Mouse (Mus musculus) midbrain, embryonic 16.5 days (tissue): Measurements from ENCODE around the gene Ak3. TPM values are rescaled to one million over a fixed set of nuclear protein-coding genes. Genes with fewer than 3 reads are reported as not detected.
"Not testable (repeated sequence)": the region's sequence is repeated elsewhere in the genome, so short reads cannot be mapped to it uniquely, and the experiment has no call there.

Experiments used
- ATAC-seq: fragments of 200-750 bp; cut with Nextera tagmentation; 2 replicates; pipeline ENCODE4 v1.8.0; 2017; ENCODE audit warnings: moderate TSS enrichment
- H3K27ac ChIP-seq: fragments of 300-500 bp; sonication (generic); 2 replicates; pipeline ENCODE4 v1.5.1; 2014; ENCODE audit warnings: mild to moderate bottlenecking, low read length, mixed read lengths
- H3K27me3 ChIP-seq: fragments of 300-500 bp; sonication (generic); 2 replicates; pipeline ENCODE4 v1.6.1; 2014; ENCODE audit warnings: low read depth, low read length, mixed read lengths; ENCODE audit not compliant: control insufficient read depth, insufficient read depth
- H3K36me3 ChIP-seq: fragments of 300-500 bp; sonication (generic); 2 replicates; pipeline ENCODE4 v1.6.1; 2014; ENCODE audit warnings: mild to moderate bottlenecking, low read length, moderate library complexity, mixed read lengths; ENCODE audit not compliant: control insufficient read depth, insufficient read depth
- H3K4me1 ChIP-seq: fragments of 300-500 bp; sonication (generic); 2 replicates; pipeline ENCODE4 v1.6.1; 2014; ENCODE audit warnings: mild to moderate bottlenecking, low read length, mixed read lengths; ENCODE audit not compliant: control insufficient read depth, insufficient read depth
- H3K4me2 ChIP-seq: fragments of 300-500 bp; sonication (generic); 2 replicates; pipeline ENCODE4 v1.6.1; 2014; ENCODE audit warnings: mild to moderate bottlenecking, low read length, mixed read lengths
- H3K4me3 ChIP-seq: fragments of 300-500 bp; sonication (generic); 2 replicates; pipeline ENCODE4 v1.5.1; 2014; ENCODE audit warnings: low read depth, mild to moderate bottlenecking, low read length, moderate library complexity, mixed read lengths
- H3K9ac ChIP-seq: fragments of 300-500 bp; sonication (generic); 2 replicates; pipeline ENCODE4 v1.6.1; 2014; ENCODE audit warnings: low read depth, low read length, mixed read lengths
- H3K9me3 ChIP-seq: fragments of 300-500 bp; sonication (generic); replicated peaks from 2 replicates; pipeline ENCODE4 v1.6.1; 2014; ENCODE audit warnings: mild to moderate bottlenecking, low read length, mixed read lengths; ENCODE audit not compliant: control insufficient read depth, poor library complexity, severe bottlenecking
- WGBS: fragments of 180-500 bp; shearing (Covaris S2); extraction: QIAGEN DNeasy Blood & Tissue Kit; methylation state at CpG from one replicate; pipeline ENCODE4 v1.1.7; 2014; 5-methylcytosine and 5-hydroxymethylcytosine counted together
- polyA plus RNA-seq: library from polyadenylated mRNA; unstranded; fragments of >200 nt; fragmentation: Nextera tagmentation; extraction: Ambion mirVana; gene quantifications from 2 replicates; pipeline ENCODE4 v1.2.1, GENCODE M21; 2015

Gene Ak3
- polyA plus RNA-seq, 1 experiment from 2014 or later = 75.1 TPM

GRCm38 (mm10) chr19:29014466-29015055 is 33.2 kb downstream of the Ak3 start:
- no peak overlapping the region for H3K27ac ChIP-seq
- H3K36me3 ChIP-seq = peaks cover 18% of the 10 kb centered on the region
- no peaks in the 10 kb centered on the region for H3K27me3 ChIP-seq
- H3K9ac ChIP-seq = no peak overlapping the region
- ATAC-seq = no peak
- no peaks in the 10 kb centered on the region for H3K4me1 ChIP-seq
- 90% methylated on average over 5 of the region's 5 CpGs for WGBS
- no peak overlapping the region for H3K4me3 ChIP-seq
- H3K4me2 ChIP-seq = no peak overlapping the region
- no peaks in the 10 kb centered on the region for H3K9me3 ChIP-seq

- no peaks in the 10 kb centered on the region for H3K9me3 ChIP-seq
- no peak for ATAC-seq
- H3K4me3 ChIP-seq = no peak overlapping the region
- H3K9ac ChIP-seq = no peak overlapping the region
- H3K27ac ChIP-seq = no peak overlapping the region
- no peak overlapping the region for H3K4me2 ChIP-seq
- WGBS = 88% methylated on average over 12 of the region's 12 CpGs
- peaks cover 25% of the 10 kb centered on the region for H3K36me3 ChIP-seq
- no peaks in the 10 kb centered on the region for H3K4me1 ChIP-seq
- no peaks in the 10 kb centered on the region for H3K27me3 ChIP-seq
Observed at GRCm38 (mm10) chr19:29011355-29011990, 36.3 kb downstream of the Ak3 start.

- Histone ChIP-seq H3K36me3 (peaks cover 19% of the 10 kb centered on the region), H3K27ac (no peak overlapping the region), H3K4me2 (no peak overlapping the region), H3K9me3 (no peaks in the 10 kb centered on the region), H3K4me1 (no peaks in the 10 kb centered on the region), H3K27me3 (no peaks in the 10 kb centered on the region), H3K4me3 (no peak overlapping the region), H3K9ac (no peak overlapping the region)
- no peak for ATAC-seq
- WGBS = 95% methylated on average over 11 of the region's 11 CpGs
Observed at GRCm38 (mm10) chr19:29009046-29009445, 38.7 kb downstream of the Ak3 start.

- 88% methylated on average over 3 of the region's 3 CpGs for WGBS
- no peak overlapping the region for H3K4me3 ChIP-seq
- ATAC-seq = no peak
- H3K36me3 ChIP-seq = peaks cover 14% of the 10 kb centered on the region
- no peaks in the 10 kb centered on the region for H3K27me3 ChIP-seq
- H3K27ac ChIP-seq = no peak overlapping the region
- no peaks in the 10 kb centered on the region for H3K4me1 ChIP-seq
- H3K9ac ChIP-seq = no peak overlapping the region
- H3K9me3 ChIP-seq = no peaks in the 10 kb centered on the region
- no peak overlapping the region for H3K4me2 ChIP-seq
Observed at GRCm38 (mm10) chr19:29008069-29008706, 39.6 kb downstream of the Ak3 start.

- WGBS = 96% methylated on average over 16 of the region's 16 CpGs
- not testable (repeated sequence) for H3K9me3 ChIP-seq, H3K4me1 ChIP-seq, H3K4me3 ChIP-seq, H3K9ac ChIP-seq, H3K4me2 ChIP-seq, H3K27ac ChIP-seq, H3K27me3 ChIP-seq, ATAC-seq
- peaks cover 30% of the 10 kb centered on the region for H3K36me3 ChIP-seq
Observed at GRCm38 (mm10) chr19:29000321-29000720, 47.4 kb downstream of the Ak3 start.

- Histone ChIP-seq H3K4me1 (peaks cover 5% of the 10 kb centered on the region; the same call in 1 of the 2 replicates), H3K4me3 (no peak overlapping the region), H3K9ac (no peak overlapping the region), H3K9me3 (no peaks in the 10 kb centered on the region), H3K27ac (no peak overlapping the region), H3K36me3 (peaks cover 35% of the 10 kb centered on the region), H3K4me2 (no peak overlapping the region), H3K27me3 (no peaks in the 10 kb centered on the region)
- 90% methylated on average over 4 of the region's 4 CpGs for WGBS
- no peak for ATAC-seq
Observed at GRCm38 (mm10) chr19:28997976-28998630, 49.7 kb downstream of the Ak3 start.

GRCm38 (mm10) chr19:28995366-28995765 is 52.4 kb downstream of the Ak3 start:
- peaks cover 21% of the 10 kb centered on the region for H3K36me3 ChIP-seq
- no peaks in the 10 kb centered on the region for H3K27me3 ChIP-seq
- H3K4me2 ChIP-seq = no peak overlapping the region
- 90% methylated on average over 5 of the region's 5 CpGs for WGBS
- H3K4me1 ChIP-seq = peaks cover 13% of the 10 kb centered on the region
- H3K27ac ChIP-seq = no peak overlapping the region
- no peak for ATAC-seq
- H3K9me3 ChIP-seq = no peaks in the 10 kb centered on the region
- no peak overlapping the region for H3K9ac ChIP-seq
- H3K4me3 ChIP-seq = no peak overlapping the region

- H3K27ac ChIP-seq = peak overlapping the region; percentile 37; the same call in 1 of the 2 replicates
- ATAC-seq = no peak
- no peak overlapping the region for H3K4me3 ChIP-seq
- no peak overlapping the region for H3K4me2 ChIP-seq
- peaks cover 16% of the 10 kb centered on the region for H3K36me3 ChIP-seq
- H3K9ac ChIP-seq = no peak overlapping the region
- no peaks in the 10 kb centered on the region for H3K9me3 ChIP-seq
- no peaks in the 10 kb centered on the region for H3K27me3 ChIP-seq
- WGBS = 56% methylated on average over 7 of the region's 7 CpGs
- peaks cover 13% of the 10 kb centered on the region for H3K4me1 ChIP-seq
Observed at GRCm38 (mm10) chr19:28994870-28995269, 52.9 kb downstream of the Ak3 start.

GRCm38 (mm10) chr19:28991391-28991790 is 56.4 kb downstream of the Ak3 start:
- ATAC-seq = no peak
- 71% methylated on average over 5 of the region's 5 CpGs for WGBS
- Histone ChIP-seq H3K9ac (peak overlapping the region; percentile 94), H3K4me3 (peak overlapping the region; percentile 80), H3K27me3 (no peaks in the 10 kb centered on the region; the same call in 1 of the 2 replicates), H3K4me1 (peaks cover 17% of the 10 kb centered on the region), H3K36me3 (peaks cover 14% of the 10 kb centered on the region), H3K27ac (no peak overlapping the region), H3K4me2 (peak overlapping the region; percentile 78), H3K9me3 (no peaks in the 10 kb centered on the region)
